Mouse (Mus musculus): ENCODE data around the gene Chchd6. TPM values are rescaled to one million over a fixed set of nuclear protein-coding genes. Genes with fewer than 3 reads are reported as not detected.

The Chchd6 gene
- polyA plus RNA-seq, 1 experiment from 2014 or later: 69.0 TPM

DNA sequence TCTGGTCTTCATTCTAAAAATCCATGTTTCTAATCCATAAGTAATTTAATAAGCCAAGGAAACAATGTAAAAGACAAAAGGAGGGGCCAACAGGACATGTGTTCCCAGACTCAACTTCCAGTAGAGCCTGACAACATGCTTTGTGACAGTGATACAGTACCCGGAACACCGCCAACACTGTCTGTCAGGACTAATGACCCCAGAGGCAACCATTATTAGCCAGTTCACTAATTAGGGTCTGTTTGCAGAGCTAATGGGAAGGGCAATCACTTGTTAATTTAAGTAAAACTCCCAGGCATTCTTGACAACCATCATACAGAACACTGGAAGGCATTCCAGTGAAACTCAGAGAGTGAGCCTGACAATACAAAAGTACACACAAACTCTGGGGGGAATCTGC is 193.0 kb downstream of the Chchd6 start:
- Histone ChIP-seq H3K4me3 (ENCODE audit: low read length) (no peak overlapping the region), H3K4me2 (replicated peaks; ENCODE audit: low read depth, low read length) (no peak overlapping the region), H3K36me3 (ENCODE audit: control insufficient read depth, insufficient read depth, low read length) (no peaks in the 10 kb centered on the region), H3K4me1 (ENCODE audit: control insufficient read depth, insufficient read depth, low read length) (no peaks in the 10 kb centered on the region), H3K9me3 (ENCODE audit: control insufficient read depth, low read length) (no peaks in the 10 kb centered on the region), H3K9ac (ENCODE audit: low read depth, low read length) (no peak overlapping the region), H3K27me3 (ENCODE audit: control insufficient read depth, insufficient read depth, low read length) (no peaks in the 10 kb centered on the region), H3K27ac (ENCODE audit: low read depth, low read length) (no peak overlapping the region)
- 75% methylated on average over 2 of the region's 2 CpGs for WGBS
- no peak for ATAC-seq (ENCODE audit: low FRiP score, low TSS enrichment)

DNA sequence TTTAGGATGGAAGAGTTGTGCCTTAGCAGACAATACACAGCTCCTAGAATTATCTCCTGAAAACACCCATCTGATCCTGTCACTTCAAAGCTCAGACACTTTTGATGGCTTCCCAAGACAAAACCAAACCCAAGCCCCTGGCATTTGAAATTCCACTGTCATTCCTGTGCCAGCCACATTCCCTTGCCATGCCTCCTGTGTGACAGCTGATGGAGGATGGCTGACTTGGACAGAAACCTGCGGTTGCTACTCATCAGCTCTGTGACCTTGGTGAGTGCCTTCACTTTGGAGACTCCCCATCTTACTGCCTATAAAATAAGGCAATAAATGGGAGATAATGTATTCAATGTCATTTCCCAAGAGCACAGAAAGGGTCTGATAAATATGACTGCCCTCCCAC is 195.9 kb downstream of the Chchd6 start:
- H3K4me1 ChIP-seq (ENCODE audit: control insufficient read depth, insufficient read depth, low read length): no peaks in the 10 kb centered on the region
- no peaks in the 10 kb centered on the region for H3K9me3 ChIP-seq (ENCODE audit: control insufficient read depth, low read length)
- H3K9ac ChIP-seq (ENCODE audit: low read depth, low read length): no peak overlapping the region
- ATAC-seq (ENCODE audit: low FRiP score, low TSS enrichment): no peak
- no peak overlapping the region for H3K4me2 ChIP-seq (replicated peaks; ENCODE audit: low read depth, low read length)
- H3K36me3 ChIP-seq (ENCODE audit: control insufficient read depth, insufficient read depth, low read length): no peaks in the 10 kb centered on the region
- H3K4me3 ChIP-seq (ENCODE audit: low read length): no peak overlapping the region
- 100% methylated on average over 1 of the region's 1 CpGs for WGBS
- H3K27ac ChIP-seq (ENCODE audit: low read depth, low read length): no peak overlapping the region
- H3K27me3 ChIP-seq (ENCODE audit: control insufficient read depth, insufficient read depth, low read length): no peaks in the 10 kb centered on the region

DNA sequence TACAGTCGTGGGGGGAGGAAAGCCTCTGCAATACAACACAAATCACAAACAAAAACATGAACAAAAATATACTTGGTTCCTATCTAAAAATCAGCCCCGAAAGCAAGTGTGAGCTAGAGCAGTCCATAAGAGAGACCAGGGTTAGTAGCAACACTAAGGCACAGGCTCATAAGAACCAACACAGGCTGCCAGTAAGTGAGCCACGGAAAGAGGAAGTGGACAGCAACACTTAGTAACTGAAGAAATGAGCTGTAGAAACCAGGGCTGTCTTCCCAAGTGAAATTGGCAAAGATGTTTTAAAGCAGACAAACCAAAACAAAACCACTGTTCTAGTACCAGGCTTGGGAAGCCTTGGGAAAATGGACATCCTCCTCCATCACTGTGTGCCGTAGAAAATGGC is 197.5 kb downstream of the Chchd6 start:
- no peak overlapping the region for H3K4me2 ChIP-seq (replicated peaks; ENCODE audit: low read depth, low read length)
- no peak overlapping the region for H3K9ac ChIP-seq (ENCODE audit: low read depth, low read length)
- no peak overlapping the region for H3K27ac ChIP-seq (ENCODE audit: low read depth, low read length)
- no peaks in the 10 kb centered on the region for H3K36me3 ChIP-seq (ENCODE audit: control insufficient read depth, insufficient read depth, low read length)
- no peaks in the 10 kb centered on the region for H3K27me3 ChIP-seq (ENCODE audit: control insufficient read depth, insufficient read depth, low read length)
- no peaks in the 10 kb centered on the region for H3K4me1 ChIP-seq (ENCODE audit: control insufficient read depth, insufficient read depth, low read length)
- H3K4me3 ChIP-seq (ENCODE audit: low read length): no peak overlapping the region
- ATAC-seq (ENCODE audit: low FRiP score, low TSS enrichment): no peak
- no peaks in the 10 kb centered on the region for H3K9me3 ChIP-seq (ENCODE audit: control insufficient read depth, low read length)
- WGBS: 83% methylated on average over 4 of the region's 4 CpGs

DNA sequence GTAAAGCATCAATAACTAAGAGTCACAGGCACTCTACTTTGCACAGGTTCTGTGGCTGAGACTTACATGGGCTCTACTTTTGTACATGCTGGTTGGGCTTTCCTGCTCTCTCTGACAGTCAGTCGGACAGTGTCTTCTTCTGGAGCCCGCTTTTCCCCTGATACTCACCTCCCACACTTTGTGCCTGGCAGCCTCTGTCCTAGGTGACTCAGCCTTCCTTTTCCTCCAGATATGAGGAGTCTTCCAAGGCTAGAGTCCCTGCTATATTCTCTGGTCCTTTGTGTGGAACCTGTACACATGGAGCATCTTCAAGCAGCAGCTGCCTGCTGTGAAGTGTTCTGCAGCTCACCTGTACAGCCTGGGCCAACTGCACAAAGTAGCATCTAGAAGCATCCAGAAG is 201.6 kb downstream of the Chchd6 start:
- no peak for ATAC-seq (ENCODE audit: low FRiP score, low TSS enrichment)
- Histone ChIP-seq H3K27me3 (ENCODE audit: control insufficient read depth, insufficient read depth, low read length) (no peaks in the 10 kb centered on the region), H3K9me3 (ENCODE audit: control insufficient read depth, low read length) (no peaks in the 10 kb centered on the region), H3K4me1 (ENCODE audit: control insufficient read depth, insufficient read depth, low read length) (no peaks in the 10 kb centered on the region), H3K4me3 (ENCODE audit: low read length) (no peak overlapping the region), H3K27ac (ENCODE audit: low read depth, low read length) (no peak overlapping the region), H3K9ac (ENCODE audit: low read depth, low read length) (no peak overlapping the region), H3K36me3 (ENCODE audit: control insufficient read depth, insufficient read depth, low read length) (no peaks in the 10 kb centered on the region), H3K4me2 (replicated peaks; ENCODE audit: low read depth, low read length) (no peak overlapping the region)
- WGBS: 88% methylated on average over 2 of the region's 2 CpGs

- Histone ChIP-seq H3K4me3 (ENCODE audit: low read length) (no peak overlapping the region), H3K4me1 (ENCODE audit: control insufficient read depth, insufficient read depth, low read length) (no peaks in the 10 kb centered on the region), H3K9me3 (ENCODE audit: control insufficient read depth, low read length) (no peaks in the 10 kb centered on the region), H3K9ac (ENCODE audit: low read depth, low read length) (no peak overlapping the region), H3K27ac (ENCODE audit: low read depth, low read length) (no peak overlapping the region), H3K4me2 (replicated peaks; ENCODE audit: low read depth, low read length) (no peak overlapping the region), H3K27me3 (ENCODE audit: control insufficient read depth, insufficient read depth, low read length) (no peaks in the 10 kb centered on the region), H3K36me3 (ENCODE audit: control insufficient read depth, insufficient read depth, low read length) (no peaks in the 10 kb centered on the region)
- ATAC-seq (ENCODE audit: low FRiP score, low TSS enrichment): no peak
- 95% methylated on average over 2 of the region's 2 CpGs for WGBS
These were observed 203.2 kb downstream of the Chchd6 start for GRCm38 (mm10) chr6:89392213-89392612.

DNA sequence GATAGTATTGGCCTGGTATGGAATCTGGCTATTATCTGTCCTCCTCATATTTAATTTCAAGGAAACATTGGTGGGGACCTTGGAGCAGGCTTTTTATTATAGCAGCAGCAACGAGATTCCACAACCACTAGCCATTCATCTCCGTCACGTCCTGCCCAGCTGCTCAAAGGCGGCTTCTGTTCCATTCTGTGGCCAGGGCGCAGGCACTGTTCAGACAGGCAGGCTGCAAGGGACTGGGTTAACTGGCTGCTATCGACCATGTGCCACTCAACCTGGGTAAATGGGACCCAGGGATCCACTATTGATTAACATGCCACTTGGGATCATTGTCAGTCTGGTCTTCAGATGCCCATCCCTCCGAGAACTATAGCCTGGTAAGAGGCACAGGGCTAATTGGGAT is 205.7 kb downstream of the Chchd6 start:
- Histone ChIP-seq H3K4me1 (ENCODE audit: control insufficient read depth, insufficient read depth, low read length) (no peaks in the 10 kb centered on the region), H3K36me3 (ENCODE audit: control insufficient read depth, insufficient read depth, low read length) (no peaks in the 10 kb centered on the region), H3K27me3 (ENCODE audit: control insufficient read depth, insufficient read depth, low read length) (no peaks in the 10 kb centered on the region), H3K4me3 (ENCODE audit: low read length) (no peak overlapping the region), H3K27ac (ENCODE audit: low read depth, low read length) (no peak overlapping the region), H3K9ac (ENCODE audit: low read depth, low read length) (no peak overlapping the region), H3K4me2 (replicated peaks; ENCODE audit: low read depth, low read length) (no peak overlapping the region), H3K9me3 (ENCODE audit: control insufficient read depth, low read length) (no peaks in the 10 kb centered on the region)
- WGBS: 71% methylated on average over 7 of the region's 7 CpGs
- no peak for ATAC-seq (ENCODE audit: low FRiP score, low TSS enrichment)

GRCm38 (mm10) chr6:89386956-89387355 is 208.5 kb downstream of the Chchd6 start:
- Histone ChIP-seq H3K27me3 (ENCODE audit: control insufficient read depth, insufficient read depth, low read length) (no peaks in the 10 kb centered on the region), H3K36me3 (ENCODE audit: control insufficient read depth, insufficient read depth, low read length) (no peaks in the 10 kb centered on the region), H3K27ac (ENCODE audit: low read depth, low read length) (no peak overlapping the region), H3K4me3 (ENCODE audit: low read length) (no peak overlapping the region), H3K4me1 (ENCODE audit: control insufficient read depth, insufficient read depth, low read length) (no peaks in the 10 kb centered on the region), H3K4me2 (replicated peaks; ENCODE audit: low read depth, low read length) (no peak overlapping the region), H3K9ac (ENCODE audit: low read depth, low read length) (no peak overlapping the region), H3K9me3 (ENCODE audit: control insufficient read depth, low read length) (no peaks in the 10 kb centered on the region)
- 80% methylated on average over 1 of the region's 1 CpGs for WGBS
- ATAC-seq (ENCODE audit: low FRiP score, low TSS enrichment): no peak

DNA sequence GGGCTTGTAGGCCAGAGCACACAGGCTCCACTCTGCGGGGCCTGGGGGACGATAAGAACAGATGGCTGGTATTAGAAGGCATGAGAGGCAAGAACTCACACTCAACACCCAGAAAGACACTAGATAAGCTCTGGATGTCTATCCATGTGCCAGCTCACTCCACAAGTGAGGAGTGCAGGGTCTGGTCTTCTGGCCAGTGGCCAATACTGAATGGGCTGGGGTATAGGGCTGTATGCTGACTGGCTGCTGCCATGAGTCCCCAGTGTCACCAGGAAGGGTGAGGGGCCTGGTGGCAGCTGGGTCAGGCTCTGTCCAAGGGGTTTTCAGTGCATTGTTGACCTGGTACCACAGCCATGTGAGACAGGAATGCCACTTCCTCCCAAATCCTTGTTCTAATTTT is 210.8 kb downstream of the Chchd6 start:
- Histone ChIP-seq H3K36me3 (ENCODE audit: control insufficient read depth, insufficient read depth, low read length) (no peaks in the 10 kb centered on the region), H3K4me3 (ENCODE audit: low read length) (no peak overlapping the region), H3K27ac (ENCODE audit: low read depth, low read length) (no peak overlapping the region), H3K27me3 (ENCODE audit: control insufficient read depth, insufficient read depth, low read length) (no peaks in the 10 kb centered on the region), H3K9me3 (ENCODE audit: control insufficient read depth, low read length) (no peaks in the 10 kb centered on the region), H3K4me1 (ENCODE audit: control insufficient read depth, insufficient read depth, low read length) (no peaks in the 10 kb centered on the region), H3K4me2 (replicated peaks; ENCODE audit: low read depth, low read length) (no peak overlapping the region), H3K9ac (ENCODE audit: low read depth, low read length) (no peak overlapping the region)
- WGBS: 95% methylated on average over 2 of the region's 2 CpGs
- no peak for ATAC-seq (ENCODE audit: low FRiP score, low TSS enrichment)

DNA sequence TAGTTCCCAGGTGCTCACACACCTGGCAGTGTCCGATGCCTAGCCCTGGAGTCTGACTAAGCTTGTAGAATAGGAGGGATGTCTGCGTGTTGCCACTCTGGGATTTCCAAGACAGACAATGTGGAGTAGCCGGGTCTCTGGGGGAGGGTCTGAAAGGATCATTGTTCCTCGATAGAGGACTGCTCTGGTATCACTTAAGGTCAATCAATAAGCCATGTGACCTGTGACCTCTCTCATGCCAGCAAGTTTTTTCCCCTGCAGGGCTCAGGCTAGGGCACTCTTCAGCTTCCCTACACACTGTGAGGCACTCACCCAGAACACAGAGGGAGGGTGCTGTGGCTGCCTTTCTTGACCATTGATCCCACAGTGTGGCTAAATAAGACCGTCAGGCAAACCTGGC is 213.6 kb downstream of the Chchd6 start:
- WGBS: 64% methylated on average over 5 of the region's 5 CpGs
- no peaks in the 10 kb centered on the region for H3K9me3 ChIP-seq (ENCODE audit: control insufficient read depth, low read length)
- no peak overlapping the region for H3K4me3 ChIP-seq (ENCODE audit: low read length)
- no peak for ATAC-seq (ENCODE audit: low FRiP score, low TSS enrichment)
- H3K4me1 ChIP-seq (ENCODE audit: control insufficient read depth, insufficient read depth, low read length): no peaks in the 10 kb centered on the region
- no peak overlapping the region for H3K4me2 ChIP-seq (replicated peaks; ENCODE audit: low read depth, low read length)
- no peaks in the 10 kb centered on the region for H3K27me3 ChIP-seq (ENCODE audit: control insufficient read depth, insufficient read depth, low read length)
- no peak overlapping the region for H3K27ac ChIP-seq (ENCODE audit: low read depth, low read length)
- H3K9ac ChIP-seq (ENCODE audit: low read depth, low read length): no peak overlapping the region
- H3K36me3 ChIP-seq (ENCODE audit: control insufficient read depth, insufficient read depth, low read length): no peaks in the 10 kb centered on the region

GRCm38 (mm10) chr6:89381172-89381571 is 214.3 kb downstream of the Chchd6 start:
- 65% methylated on average over 3 of the region's 3 CpGs for WGBS

More at GRCm38 (mm10) chr6:89381172-89381571, 214.3 kb downstream of the Chchd6 start:
- no peak overlapping the region for H3K4me2 ChIP-seq (replicated peaks; ENCODE audit: low read depth, low read length)
- no peaks in the 10 kb centered on the region for H3K36me3 ChIP-seq (ENCODE audit: control insufficient read depth, insufficient read depth, low read length)
- H3K4me1 ChIP-seq (ENCODE audit: control insufficient read depth, insufficient read depth, low read length): no peaks in the 10 kb centered on the region
- H3K27me3 ChIP-seq (ENCODE audit: control insufficient read depth, insufficient read depth, low read length): no peaks in the 10 kb centered on the region
- no peaks in the 10 kb centered on the region for H3K9me3 ChIP-seq (ENCODE audit: control insufficient read depth, low read length)
- H3K27ac ChIP-seq (ENCODE audit: low read depth, low read length): no peak overlapping the region
- no peak overlapping the region for H3K9ac ChIP-seq (ENCODE audit: low read depth, low read length)
- H3K4me3 ChIP-seq (ENCODE audit: low read length): no peak overlapping the region
- ATAC-seq (ENCODE audit: low FRiP score, low TSS enrichment): no peak
